Mouse (Mus musculus): ENCODE results near the gene Cebpa. TPM values are rescaled to one million over a fixed set of nuclear protein-coding genes. Genes with fewer than 3 reads are reported as not detected.

Gene Cebpa
- polyA plus RNA-seq, 1 experiment = 56.3 TPM

- no peak overlapping the region for H3K4me3 ChIP-seq (ENCODE audit: control insufficient read depth, insufficient read depth, low read length)
- H3K27me3 ChIP-seq (ENCODE audit: control insufficient read depth, insufficient read depth, low read length) = no peaks in the 10 kb centered on the region
- H3K4me1 ChIP-seq (replicated peaks; ENCODE audit: control insufficient read depth, insufficient read depth, low read length) = no peaks in the 10 kb centered on the region
- no peak for DNase-seq
- no peak overlapping the region for H3K27ac ChIP-seq (ENCODE audit: control insufficient read depth, insufficient read depth, low read length)
- H3K36me3 ChIP-seq (ENCODE audit: control insufficient read depth, insufficient read depth, low read length) = no peaks in the 10 kb centered on the region
- TF ChIP-seq POLR2A (IDR thresholded peaks at IDR 0.05; ENCODE audit: control insufficient read depth, extremely low read depth, insufficient read depth, low read length, poor library complexity) (no peak), CTCF (IDR thresholded peaks at IDR 0.05; ENCODE audit: borderline replicate concordance, control insufficient read depth, extremely low read depth, insufficient read depth, low read length, poor library complexity) (no peak)
- 81% methylated on average over 10 of the region's 10 CpGs for WGBS
These were observed 27.2 kb downstream of the Cebpa start for GRCm38 (mm10) chr7:35146269-35146668.

- Histone ChIP-seq H3K27ac (ENCODE audit: control insufficient read depth, insufficient read depth, low read length) (no peak overlapping the region), H3K36me3 (ENCODE audit: control insufficient read depth, insufficient read depth, low read length) (no peaks in the 10 kb centered on the region), H3K27me3 (ENCODE audit: control insufficient read depth, insufficient read depth, low read length) (no peaks in the 10 kb centered on the region), H3K4me1 (replicated peaks; ENCODE audit: control insufficient read depth, insufficient read depth, low read length) (no peaks in the 10 kb centered on the region), H3K4me3 (ENCODE audit: control insufficient read depth, insufficient read depth, low read length) (no peak overlapping the region)
- TF ChIP-seq CTCF (IDR thresholded peaks at IDR 0.05; ENCODE audit: borderline replicate concordance, control insufficient read depth, extremely low read depth, insufficient read depth, low read length, poor library complexity) = no peak
- TF ChIP-seq POLR2A (IDR thresholded peaks at IDR 0.05; ENCODE audit: control insufficient read depth, extremely low read depth, insufficient read depth, low read length, poor library complexity) = no peak
- WGBS = 86% methylated on average over 15 of the region's 15 CpGs
- no peak for DNase-seq
These were observed 30.7 kb downstream of the Cebpa start for GRCm38 (mm10) chr7:35149616-35150433.

- no peaks in the 10 kb centered on the region for H3K27me3 ChIP-seq (ENCODE audit: control insufficient read depth, insufficient read depth, low read length)
- H3K4me1 ChIP-seq (replicated peaks; ENCODE audit: control insufficient read depth, insufficient read depth, low read length) = no peaks in the 10 kb centered on the region
- TF ChIP-seq CTCF (IDR thresholded peaks at IDR 0.05; ENCODE audit: borderline replicate concordance, control insufficient read depth, extremely low read depth, insufficient read depth, low read length, poor library complexity) = no peak
- no peak for TF ChIP-seq POLR2A (IDR thresholded peaks at IDR 0.05; ENCODE audit: control insufficient read depth, extremely low read depth, insufficient read depth, low read length, poor library complexity)
- 50% methylated on average over 5 of the region's 5 CpGs for WGBS
- no peak overlapping the region for H3K4me3 ChIP-seq (ENCODE audit: control insufficient read depth, insufficient read depth, low read length)
- H3K36me3 ChIP-seq (ENCODE audit: control insufficient read depth, insufficient read depth, low read length) = no peaks in the 10 kb centered on the region
- no peak for DNase-seq
- H3K27ac ChIP-seq (ENCODE audit: control insufficient read depth, insufficient read depth, low read length) = no peak overlapping the region
These were observed 31.8 kb downstream of the Cebpa start for GRCm38 (mm10) chr7:35150860-35151259.

- peaks cover 8% of the 10 kb centered on the region for H3K4me1 ChIP-seq (replicated peaks; ENCODE audit: control insufficient read depth, insufficient read depth, low read length)
- no peak overlapping the region for H3K4me3 ChIP-seq (ENCODE audit: control insufficient read depth, insufficient read depth, low read length)
- no peak for TF ChIP-seq CTCF (IDR thresholded peaks at IDR 0.05; ENCODE audit: borderline replicate concordance, control insufficient read depth, extremely low read depth, insufficient read depth, low read length, poor library complexity)
- TF ChIP-seq POLR2A (IDR thresholded peaks at IDR 0.05; ENCODE audit: control insufficient read depth, extremely low read depth, insufficient read depth, low read length, poor library complexity) = no peak
- DNase-seq = no peak
- H3K27me3 ChIP-seq (ENCODE audit: control insufficient read depth, insufficient read depth, low read length) = no peaks in the 10 kb centered on the region
- no peaks in the 10 kb centered on the region for H3K36me3 ChIP-seq (ENCODE audit: control insufficient read depth, insufficient read depth, low read length)
- WGBS = 51% methylated on average over 12 of the region's 12 CpGs
- no peak overlapping the region for H3K27ac ChIP-seq (ENCODE audit: control insufficient read depth, insufficient read depth, low read length)
These were observed 35.4 kb downstream of the Cebpa start for GRCm38 (mm10) chr7:35154449-35154848.

GRCm38 (mm10) chr7:35156561-35157477 is 37.7 kb downstream of the Cebpa start:
- Histone ChIP-seq H3K27me3 (ENCODE audit: control insufficient read depth, insufficient read depth, low read length) (no peaks in the 10 kb centered on the region), H3K4me1 (replicated peaks; ENCODE audit: control insufficient read depth, insufficient read depth, low read length) (peaks cover 8% of the 10 kb centered on the region), H3K36me3 (ENCODE audit: control insufficient read depth, insufficient read depth, low read length) (no peaks in the 10 kb centered on the region), H3K27ac (ENCODE audit: control insufficient read depth, insufficient read depth, low read length) (no peak overlapping the region), H3K4me3 (ENCODE audit: control insufficient read depth, insufficient read depth, low read length) (no peak overlapping the region)
- TF ChIP-seq CTCF (IDR thresholded peaks at IDR 0.05; ENCODE audit: borderline replicate concordance, control insufficient read depth, extremely low read depth, insufficient read depth, low read length, poor library complexity) (no peak), POLR2A (IDR thresholded peaks at IDR 0.05; ENCODE audit: control insufficient read depth, extremely low read depth, insufficient read depth, low read length, poor library complexity) (no peak)
- 14% methylated on average over 16 of the region's 16 CpGs for WGBS
- no peak for DNase-seq

- Histone ChIP-seq H3K27ac (ENCODE audit: control insufficient read depth, insufficient read depth, low read length) (no peak overlapping the region), H3K27me3 (ENCODE audit: control insufficient read depth, insufficient read depth, low read length) (no peaks in the 10 kb centered on the region), H3K4me1 (replicated peaks; ENCODE audit: control insufficient read depth, insufficient read depth, low read length) (peaks cover 8% of the 10 kb centered on the region), H3K4me3 (ENCODE audit: control insufficient read depth, insufficient read depth, low read length) (no peak overlapping the region), H3K36me3 (ENCODE audit: control insufficient read depth, insufficient read depth, low read length) (no peaks in the 10 kb centered on the region)
- DNase-seq = no peak
- TF ChIP-seq CTCF (IDR thresholded peaks at IDR 0.05; ENCODE audit: borderline replicate concordance, control insufficient read depth, extremely low read depth, insufficient read depth, low read length, poor library complexity) = no peak
- TF ChIP-seq POLR2A (IDR thresholded peaks at IDR 0.05; ENCODE audit: control insufficient read depth, extremely low read depth, insufficient read depth, low read length, poor library complexity) = no peak
- WGBS = 32% methylated on average over 3 of the region's 3 CpGs
These were observed 38.4 kb downstream of the Cebpa start for GRCm38 (mm10) chr7:35157512-35157911.
